Mouse (Mus musculus) urinary bladder, postnatal 36 days (tissue): ENCODE measurements around the gene Ercc6.

ENCODE experiments used
- DNase-seq, 2 experiments: peaks; one replicate each; pipeline ENCODE4 v3.0.0; 2022; ENCODE audit warnings: low spot score in 2 of 2, mixed read lengths in 1 of 2

Gene Ercc6

DNA sequence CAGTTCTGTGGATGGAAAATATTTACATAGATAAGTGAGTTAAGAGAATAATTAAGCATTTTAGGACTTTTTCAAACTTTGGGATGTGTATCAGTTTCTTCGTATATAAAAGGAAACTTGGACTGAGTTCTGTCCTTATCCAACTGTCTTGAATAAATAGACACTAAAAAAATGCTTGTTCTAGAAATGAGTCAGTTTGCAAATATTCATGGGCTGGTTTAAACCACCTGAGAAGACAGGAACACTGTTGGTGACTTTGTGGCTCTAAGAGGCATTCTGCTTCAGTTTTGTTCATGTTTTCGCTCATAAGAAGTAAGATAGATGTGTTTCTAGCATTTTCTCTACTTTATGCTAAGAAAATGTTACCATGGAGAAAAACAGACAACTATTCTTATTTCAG is 5.2 kb downstream of the Ercc6 start:
- DNase-seq = no peak

GRCm38 (mm10) chr14:32520400-32520926 is 7.1 kb downstream of the Ercc6 start:
- no peak for DNase-seq

- DNase-seq = no peak
Measured at GRCm38 (mm10) chr14:32522336-32522735, 9.0 kb downstream of the Ercc6 start.

- no peak for DNase-seq
Measured at GRCm38 (mm10) chr14:32524071-32524470, 10.8 kb downstream of the Ercc6 start.

DNA sequence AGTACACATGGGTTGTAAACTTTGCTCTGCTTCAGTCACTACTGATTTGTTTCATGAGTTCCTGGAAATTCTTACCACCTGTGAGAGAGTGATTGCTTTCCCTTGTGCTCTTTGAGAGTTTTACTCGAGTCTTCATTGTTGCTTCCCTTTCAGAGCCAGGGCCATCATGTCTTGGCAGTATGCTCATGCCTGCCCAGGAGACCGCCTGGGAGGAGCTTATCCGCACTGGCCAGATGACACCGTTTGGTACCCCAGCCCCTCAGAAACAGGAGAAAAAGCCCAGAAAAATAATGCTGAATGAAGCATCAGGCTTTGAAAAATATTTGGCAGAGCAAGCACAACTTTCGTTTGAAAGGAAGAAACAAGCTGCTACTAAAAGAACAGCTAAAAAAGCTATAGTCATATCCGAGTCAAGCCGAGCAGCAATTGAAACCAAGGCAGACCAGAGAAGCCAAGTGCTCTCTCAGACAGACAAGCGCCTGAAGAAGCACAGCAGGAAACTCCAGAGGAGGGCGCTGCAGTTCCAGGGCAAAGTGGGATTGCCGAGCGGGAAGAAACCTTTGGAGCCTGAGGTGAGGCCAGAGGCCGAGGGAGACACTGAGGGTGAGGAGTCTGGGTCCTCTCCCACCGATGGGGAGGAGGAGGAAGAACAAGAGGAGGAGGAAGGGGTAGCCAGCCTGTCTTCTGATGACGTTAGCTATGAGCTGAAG is 12.8 kb downstream of the Ercc6 start:
- DNase-seq = no peak

GRCm38 (mm10) chr14:32527211-32527610 is 13.9 kb downstream of the Ercc6 start:
- DNase-seq = no peak

- no peak for DNase-seq
Measured at GRCm38 (mm10) chr14:32529036-32529435, 15.7 kb downstream of the Ercc6 start.

DNA sequence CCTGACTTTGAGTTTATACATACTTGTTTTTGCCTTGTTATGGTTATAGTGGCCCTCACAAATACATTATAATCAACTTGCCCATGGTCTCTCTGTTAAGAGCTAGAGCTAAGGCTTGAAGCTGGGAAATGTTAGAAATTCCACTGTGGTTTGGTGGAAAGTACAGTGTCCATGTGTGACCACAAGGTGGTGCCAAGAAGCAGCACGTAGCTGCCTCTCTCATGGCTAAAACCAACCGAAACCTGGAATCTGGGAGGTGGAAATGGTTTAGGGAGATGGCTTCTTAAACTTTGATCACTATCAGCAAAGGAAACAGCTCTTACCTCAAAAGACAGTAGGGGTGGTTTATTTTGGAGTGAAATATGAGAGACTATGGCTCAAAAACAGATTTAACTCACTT is 17.6 kb downstream of the Ercc6 start:
- DNase-seq = no peak

GRCm38 (mm10) chr14:32531371-32531770 is 18.1 kb downstream of the Ercc6 start:
- DNase-seq = no peak

GRCm38 (mm10) chr14:32532381-32533147 is 19.2 kb downstream of the Ercc6 start:
- DNase-seq = no peak

DNA sequence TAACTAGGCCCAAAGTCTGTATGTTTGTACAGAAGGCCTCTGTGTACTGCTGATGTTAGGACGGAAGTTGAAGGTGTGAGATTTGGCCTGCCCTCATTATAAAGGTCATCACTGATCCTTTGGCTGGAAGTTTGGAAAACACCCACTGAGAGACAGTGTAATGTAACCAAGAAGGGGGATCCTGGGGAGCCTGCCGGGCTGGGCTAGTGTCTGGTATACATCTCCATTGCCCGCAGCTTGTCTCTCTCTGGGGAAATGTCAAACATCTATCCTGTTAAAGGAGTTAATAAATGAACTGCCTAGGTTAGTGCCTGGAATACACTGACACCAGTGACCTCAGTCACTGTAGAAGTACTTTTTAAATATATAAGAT is 19.8 kb downstream of the Ercc6 start:
- no peak for DNase-seq

- DNase-seq = no peak
Measured at GRCm38 (mm10) chr14:32533656-32534055, 20.3 kb downstream of the Ercc6 start.

GRCm38 (mm10) chr14:32534137-32534536 is 20.8 kb downstream of the Ercc6 start:
- DNase-seq = no peak

GRCm38 (mm10) chr14:32536763-32537162 is 23.4 kb downstream of the Ercc6 start:
- DNase-seq = no peak

- no peak for DNase-seq
Measured at GRCm38 (mm10) chr14:32538115-32538514, 24.8 kb downstream of the Ercc6 start.

DNA sequence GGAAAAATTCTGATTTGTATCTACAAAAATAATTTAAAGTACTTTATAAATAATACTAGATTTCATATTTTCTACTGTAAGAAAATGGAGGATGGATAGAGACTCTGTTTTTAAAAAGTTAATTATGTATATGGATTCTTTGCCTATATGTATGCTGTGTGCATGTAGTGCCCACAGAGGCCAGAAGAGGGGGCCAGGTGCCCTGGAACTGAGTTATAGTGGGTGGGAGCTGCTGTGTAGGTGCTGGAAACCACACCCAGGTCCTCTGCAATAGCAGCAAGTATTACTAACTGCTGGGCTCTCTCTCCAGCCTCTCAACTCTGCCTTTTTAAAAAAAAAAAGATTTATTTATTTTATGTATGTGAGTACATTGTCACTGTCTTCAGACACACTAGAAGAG is 29.8 kb downstream of the Ercc6 start:
- DNase-seq = no peak

GRCm38 (mm10) chr14:32546676-32547075 is 33.4 kb downstream of the Ercc6 start:
- DNase-seq = no peak

DNA sequence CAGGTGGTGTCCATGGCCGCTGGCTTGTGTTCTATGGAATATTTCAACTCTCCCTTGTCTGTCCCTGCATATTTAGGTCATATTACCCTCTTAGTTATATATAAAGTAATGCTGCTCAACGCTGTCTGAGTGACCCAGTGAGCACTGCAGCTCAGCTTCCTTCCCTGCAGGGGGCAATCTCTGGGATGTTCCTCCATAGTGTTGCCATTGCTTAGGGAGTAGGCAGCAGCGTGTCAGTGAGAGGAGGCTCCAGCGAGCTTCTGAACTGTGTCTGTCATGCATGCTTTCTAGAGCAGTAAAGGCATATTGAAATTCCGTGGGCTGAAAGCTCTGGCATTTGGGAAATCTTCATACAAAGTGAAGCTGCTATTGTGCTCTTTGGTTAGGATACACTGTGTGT is 38.5 kb downstream of the Ercc6 start:
- no peak for DNase-seq

GRCm38 (mm10) chr14:32553198-32553903 is 40.0 kb downstream of the Ercc6 start:
- no peak for DNase-seq

DNA sequence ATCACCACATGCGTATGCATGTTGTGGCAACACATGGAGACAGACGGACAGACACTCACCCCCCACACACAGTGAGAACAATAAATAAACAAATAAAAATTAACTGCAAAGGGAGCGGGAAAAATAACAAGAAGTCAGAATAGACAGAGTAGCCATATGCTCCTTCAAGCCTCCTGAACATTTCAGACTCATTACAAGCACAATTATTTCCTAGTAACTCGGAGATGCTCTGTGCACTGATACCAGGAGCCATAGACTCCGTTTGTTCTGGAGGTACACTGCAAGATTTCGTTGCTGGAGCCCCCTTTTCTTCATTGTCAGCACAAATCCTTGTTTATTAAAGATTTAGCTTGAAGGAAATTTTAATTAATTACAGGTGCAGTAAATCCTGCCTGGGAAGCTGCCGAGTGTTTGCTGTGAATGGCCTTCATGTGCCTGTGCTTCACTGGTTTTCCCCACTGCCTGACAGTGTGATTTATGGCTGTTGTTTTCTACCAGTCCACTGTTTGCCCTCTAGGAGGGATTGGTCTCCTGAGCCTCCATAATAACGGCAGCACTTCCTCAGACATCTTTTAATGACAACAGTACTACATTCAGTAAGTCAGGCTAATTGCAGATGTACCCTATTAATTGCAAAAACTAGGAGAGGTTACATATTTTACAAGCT is 41.7 kb downstream of the Ercc6 start:
- no peak for DNase-seq

GRCm38 (mm10) chr14:32561428-32561827 is 48.1 kb downstream of the Ercc6 start:
- no peak for DNase-seq

- DNase-seq = no peak
Measured at GRCm38 (mm10) chr14:32563661-32564060, 50.3 kb downstream of the Ercc6 start.
